Mouse (Mus musculus) T-helper 2 cell (primary cell): ENCODE results near the gene Nr1d2.
"Not testable (repeated sequence)": the region's sequence is repeated elsewhere in the genome, so short reads cannot be mapped to it uniquely, and the experiment has no call there.

Source experiments
- in situ Hi-C: fragments of 300-600 bp; cut with MboI, MseI; formaldehyde crosslinking; loops from one replicate; pipeline ENCODE4 v1.15.1; 2025; ENCODE audit warnings: high pct_unique_total_duplicates

Nr1d2 gene

DNA sequence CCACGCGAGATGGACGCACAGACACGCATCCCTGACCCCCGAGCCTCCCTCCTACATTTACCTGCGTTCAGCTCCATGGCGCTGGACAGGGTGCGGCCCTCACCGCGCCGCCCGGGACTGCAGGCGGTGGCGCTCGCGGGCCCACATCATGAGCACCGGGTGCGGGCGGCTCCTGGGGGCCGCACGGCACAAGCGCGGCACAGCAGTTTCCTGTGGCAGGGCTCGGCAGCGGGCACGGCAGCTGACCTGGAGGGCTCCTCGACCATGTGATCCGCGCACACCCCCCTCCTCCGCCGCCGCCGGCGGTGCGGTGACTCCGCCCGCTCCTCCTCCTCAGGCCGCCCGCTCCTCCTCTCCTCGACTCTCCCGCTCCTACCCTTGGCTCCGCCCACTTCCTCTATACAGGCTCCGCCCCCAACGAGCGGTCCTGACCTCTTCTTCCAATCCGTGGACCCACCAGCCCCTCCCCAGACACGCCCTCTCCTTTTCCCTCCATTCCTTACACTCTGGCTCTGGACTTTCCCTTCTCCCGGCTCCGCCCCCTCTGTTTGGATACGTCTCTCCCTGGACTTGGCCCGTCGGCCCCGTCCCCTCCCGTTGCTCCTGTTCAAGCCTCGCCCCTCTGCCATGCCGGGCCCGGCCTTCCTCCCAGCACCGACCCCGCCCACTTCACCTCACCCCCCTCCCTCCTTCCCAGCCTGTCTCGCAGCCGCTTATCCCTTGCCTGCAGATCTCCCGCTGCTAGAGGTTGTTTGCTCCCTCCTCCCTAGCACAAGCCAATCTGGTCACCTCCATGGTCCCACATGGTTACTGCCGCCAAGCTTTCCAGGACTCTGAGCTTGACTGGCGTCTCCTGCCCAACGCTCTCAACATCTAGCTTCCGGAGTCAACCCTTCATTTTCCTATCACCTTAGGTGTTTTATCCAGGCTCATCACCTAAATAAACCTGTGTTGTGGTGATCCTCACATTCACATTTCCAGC is at the start of gene Nr1d2:
Gene Nr1d2 (minus strand): TSS at position 378 of the 982 bp plus-strand sequence.
- in situ Hi-C loops, result no loop called here

DNA sequence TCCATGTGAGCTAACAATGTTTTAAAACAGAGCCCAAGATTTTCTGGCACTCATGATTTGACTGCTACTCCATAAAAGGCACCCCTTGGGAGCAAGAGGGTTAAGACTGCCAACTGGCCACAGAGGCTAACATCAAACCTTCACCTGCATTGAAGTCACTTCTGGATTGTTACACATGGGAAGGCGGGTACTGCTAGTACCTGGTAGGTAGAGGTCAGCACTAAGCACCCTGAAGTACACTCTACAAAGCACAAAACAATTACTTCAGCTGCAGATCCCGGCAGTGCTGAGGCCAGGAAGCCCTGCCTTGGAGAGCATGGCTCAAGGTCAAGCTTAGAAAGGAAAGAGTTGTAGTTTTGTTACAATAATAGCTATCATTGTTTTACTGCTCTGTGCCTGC is 48.5 kb upstream of the Nr1d2 start:
- in situ Hi-C loops, result loop anchor here (5.0 kb wide), 1 partner anchor 35 kb away; no protein-coding TSS in a partner anchor

DNA sequence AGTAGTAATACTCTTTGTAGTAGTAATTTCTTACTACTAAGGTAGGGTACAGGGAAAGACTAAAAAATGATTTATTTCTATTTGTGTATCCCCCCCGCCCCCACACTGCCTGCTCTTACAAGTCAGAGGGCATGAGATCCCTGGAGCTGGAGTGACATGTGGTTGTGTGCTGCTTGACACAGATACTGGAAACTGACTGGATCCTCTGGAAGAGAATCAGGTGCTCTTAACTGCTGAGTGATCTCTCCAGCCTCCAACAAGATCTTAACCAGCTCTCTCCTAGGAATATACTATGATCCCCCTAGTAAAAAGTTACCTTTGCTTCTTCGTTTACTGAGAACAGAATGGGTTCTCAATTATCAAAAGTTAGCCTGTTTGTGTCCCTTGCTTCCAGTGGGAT is 47.5 kb upstream of the Nr1d2 start:
- in situ Hi-C loops, result loop anchor here (5.0 kb wide), 1 partner anchor 36 kb away; no protein-coding TSS in a partner anchor

DNA sequence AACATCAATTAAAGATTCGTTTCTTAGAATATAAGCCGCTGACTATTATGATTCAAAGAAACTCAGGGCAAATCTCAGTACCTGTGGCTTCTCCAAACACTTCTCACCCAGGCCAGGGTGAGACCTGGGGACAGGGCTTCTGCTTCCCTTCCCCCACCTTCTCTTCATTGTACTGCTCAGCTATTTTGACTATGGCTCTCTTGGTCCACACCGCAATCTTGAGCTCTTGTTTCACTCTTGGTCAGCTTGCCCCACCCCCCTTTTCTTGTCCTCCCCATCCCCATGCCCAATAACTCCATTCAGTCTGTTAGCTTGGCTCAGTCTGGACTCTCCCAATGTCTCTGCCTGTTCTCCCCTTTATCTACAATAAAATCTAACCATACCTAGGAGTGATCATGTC is 46.5 kb upstream of the Nr1d2 start:
- in situ Hi-C loops, result loop anchor here (5.0 kb wide), 1 partner anchor 37 kb away; no protein-coding TSS in a partner anchor

DNA sequence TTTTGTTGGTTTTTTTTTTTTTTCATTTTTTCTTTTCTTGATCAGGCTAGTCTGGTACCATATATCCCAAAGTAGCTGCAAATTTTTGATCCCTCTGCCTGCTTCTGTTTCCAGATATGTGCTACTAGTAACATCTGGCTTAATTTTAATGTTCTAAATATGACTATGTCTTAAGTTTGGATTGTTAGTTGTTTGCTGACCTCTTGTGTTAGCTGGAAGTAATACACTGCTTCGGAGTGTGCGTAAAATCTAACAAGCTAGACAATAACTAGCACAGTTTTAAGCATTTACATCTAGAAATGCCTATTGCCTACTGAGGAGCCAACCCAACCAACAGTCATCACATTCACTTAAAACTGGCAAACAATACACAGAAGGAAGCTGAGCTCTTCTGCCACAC is 45.7 kb upstream of the Nr1d2 start:
- in situ Hi-C loops, result no loop called here

DNA sequence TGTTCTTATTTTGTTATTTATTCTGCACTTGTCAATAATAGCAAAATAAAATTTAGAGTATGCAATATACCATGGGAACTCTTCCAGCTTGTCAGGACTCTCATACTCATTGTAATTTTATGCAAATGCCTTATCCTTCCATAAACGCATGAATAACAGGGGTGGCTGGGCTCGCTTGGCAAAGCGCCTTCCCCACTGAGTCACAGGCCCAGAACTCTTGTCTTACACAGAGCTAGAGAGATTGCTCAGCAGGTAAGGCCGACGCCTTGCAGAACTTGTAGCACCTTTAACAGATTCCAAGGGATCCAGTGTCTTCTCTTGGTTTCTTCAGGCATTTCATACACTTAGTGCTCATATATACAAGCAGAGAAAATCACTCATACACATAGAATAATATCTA is 41.4 kb upstream of the Nr1d2 start:
- in situ Hi-C loops, result no loop called here

DNA sequence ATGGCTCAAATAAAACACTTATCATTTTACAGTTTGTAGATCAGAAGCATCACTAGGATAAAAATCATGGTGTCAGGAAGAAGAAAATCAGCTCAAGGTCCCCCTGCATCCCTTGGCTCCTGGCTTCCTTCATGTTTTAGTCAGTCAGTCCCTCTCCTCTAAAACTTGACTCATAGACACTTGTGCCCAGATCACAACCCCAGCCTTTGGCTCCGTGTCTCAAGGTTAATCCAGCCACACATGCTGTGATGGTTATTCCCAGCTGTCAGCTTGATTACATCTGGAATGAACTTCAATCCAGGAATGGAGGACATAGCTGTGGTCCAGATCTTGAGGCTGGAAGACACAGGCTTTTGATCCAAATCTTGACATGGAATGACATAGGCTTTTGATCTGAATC is 35.6 kb upstream of the Nr1d2 start:
- in situ Hi-C loops, result no loop called here

DNA sequence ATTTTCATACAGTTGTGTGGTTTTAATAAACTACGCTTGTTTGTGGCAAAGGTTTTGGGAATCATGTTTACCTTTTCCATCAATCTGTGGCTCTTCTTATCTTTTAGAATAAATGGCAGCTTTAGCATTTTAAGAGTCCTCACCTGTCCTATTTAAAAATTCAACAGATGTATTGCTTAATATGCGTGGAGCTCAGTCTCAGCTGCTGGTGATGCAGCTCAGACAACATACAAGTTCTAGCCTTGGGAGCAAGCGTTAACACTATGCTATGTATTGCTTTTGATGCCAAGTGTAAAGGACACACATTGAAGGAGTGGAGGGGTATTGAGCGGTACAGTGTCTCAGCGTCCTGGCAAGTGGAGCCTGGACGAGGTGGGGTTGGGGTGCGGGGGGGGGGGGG is 32.7 kb upstream of the Nr1d2 start:
- in situ Hi-C loops, result no loop called here

DNA sequence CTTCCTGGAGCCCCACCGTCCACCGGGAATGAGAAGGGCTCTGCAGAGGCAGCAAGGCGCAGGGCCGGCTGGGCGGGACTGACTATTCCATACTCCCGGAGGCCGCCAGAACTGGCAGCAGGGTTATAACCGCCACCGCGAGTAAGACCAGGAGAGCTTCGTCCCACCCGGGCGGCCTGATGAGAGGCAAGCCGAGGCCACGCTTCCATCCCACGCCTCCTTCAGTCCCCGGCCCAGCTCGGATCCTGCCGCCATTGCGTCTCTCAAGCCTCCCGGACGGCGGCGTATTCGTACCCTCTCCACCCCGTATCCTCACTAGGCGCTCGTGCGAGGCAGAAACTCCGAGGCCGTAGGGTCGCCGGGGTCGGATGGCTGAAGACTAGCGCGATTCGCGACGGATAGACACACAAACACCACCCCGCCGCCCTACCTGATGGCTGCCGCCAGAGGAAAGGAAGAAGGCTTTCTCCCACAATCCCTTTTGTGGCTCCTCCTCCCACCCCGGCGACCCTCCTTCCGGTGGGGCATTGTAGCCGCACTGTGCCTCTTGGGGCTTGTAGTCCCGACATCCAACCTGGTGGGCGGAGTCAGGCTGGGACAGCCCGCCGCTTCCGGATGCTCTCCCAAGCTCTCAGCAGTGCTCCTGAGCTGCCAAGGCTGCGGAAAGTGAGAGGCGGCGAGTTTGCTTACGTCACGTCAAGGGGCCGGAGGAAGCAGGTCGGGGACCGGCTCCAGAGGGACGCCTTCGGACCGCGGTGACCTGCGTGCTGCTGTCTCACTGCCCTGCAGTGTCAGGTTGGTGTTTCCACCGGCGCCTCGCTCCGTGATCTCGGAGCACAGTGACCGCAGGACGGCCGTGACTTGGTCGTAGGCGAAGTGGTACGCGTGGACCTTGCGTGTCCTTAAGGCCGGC is 31.9 kb upstream of the Nr1d2 start, which contains the start of the genes Nkiras1 and Rpl15:
Gene Nkiras1 (plus strand): TSS at position 608 of the 913 bp plus-strand sequence.
Gene Rpl15 (minus strand): TSS at position 863 of the 913 bp plus-strand sequence.
- in situ Hi-C loops, result no loop called here

DNA sequence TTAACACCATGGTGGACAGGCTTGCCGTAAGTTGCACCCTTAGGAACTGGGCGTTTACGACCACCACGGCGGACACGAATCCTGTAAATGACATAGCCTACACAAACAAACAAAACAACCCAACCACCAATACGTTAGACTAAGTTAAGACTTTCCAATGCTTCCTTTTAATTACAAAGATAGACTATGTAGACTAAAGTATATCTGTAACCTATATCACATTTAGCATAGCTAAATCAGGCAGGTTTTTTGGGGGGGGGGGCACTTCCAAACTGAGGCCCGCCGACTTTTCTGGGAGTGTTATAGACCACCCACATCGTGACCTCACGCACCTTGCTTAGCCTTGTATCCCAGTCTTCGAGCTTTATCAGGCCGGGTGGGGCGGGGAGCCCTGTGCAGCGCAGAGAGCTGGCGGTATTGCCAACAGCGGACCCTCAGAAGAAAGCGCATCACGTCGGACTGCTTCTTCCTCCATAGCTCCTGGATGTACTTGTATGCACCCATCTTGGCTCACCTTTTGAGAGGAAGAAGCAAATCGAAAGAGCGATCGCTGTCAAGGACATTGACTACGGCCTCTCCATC is 31.1 kb upstream of the Nr1d2 start:
- in situ Hi-C loops, result not testable (repeated sequence)

DNA sequence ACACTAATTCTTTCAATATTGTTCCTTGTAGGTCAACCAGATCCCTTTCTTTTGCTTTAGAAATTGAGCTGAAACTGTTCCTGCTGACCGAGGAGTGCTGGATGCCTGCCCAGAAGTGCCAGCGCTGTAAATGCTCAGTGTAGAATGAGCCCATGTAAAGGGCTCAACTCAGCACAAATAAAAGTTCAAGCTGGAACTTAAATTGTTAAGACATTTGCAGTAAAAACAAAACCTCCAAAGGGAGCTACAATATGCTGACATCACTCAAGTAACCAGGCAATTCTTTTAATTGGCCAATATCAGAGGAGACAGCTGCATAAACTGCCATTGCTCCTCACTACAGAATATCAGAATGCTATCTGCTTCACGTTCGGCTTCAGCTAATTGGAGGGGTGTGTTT is 24.5 kb upstream of the Nr1d2 start:
- in situ Hi-C loops, result no loop called here

DNA sequence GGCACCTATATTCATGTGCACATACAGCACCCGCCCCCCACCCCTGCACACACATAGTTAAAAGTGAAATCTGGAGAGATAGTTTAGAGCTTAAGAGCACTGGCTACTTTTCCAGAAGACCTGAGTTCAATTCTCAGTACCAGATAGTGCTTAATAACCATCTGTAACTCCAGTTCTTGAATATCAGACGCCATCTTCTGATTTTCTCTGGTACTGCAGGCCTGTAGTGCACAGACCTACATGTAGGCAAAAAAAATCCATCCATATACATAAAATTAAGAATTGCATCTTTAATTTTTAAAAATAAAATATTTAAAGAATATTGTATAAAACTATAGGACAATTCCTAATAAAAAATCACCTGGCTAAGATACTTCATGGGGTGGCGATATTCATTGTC is 22.3 kb upstream of the Nr1d2 start:
- in situ Hi-C loops, result no loop called here

DNA sequence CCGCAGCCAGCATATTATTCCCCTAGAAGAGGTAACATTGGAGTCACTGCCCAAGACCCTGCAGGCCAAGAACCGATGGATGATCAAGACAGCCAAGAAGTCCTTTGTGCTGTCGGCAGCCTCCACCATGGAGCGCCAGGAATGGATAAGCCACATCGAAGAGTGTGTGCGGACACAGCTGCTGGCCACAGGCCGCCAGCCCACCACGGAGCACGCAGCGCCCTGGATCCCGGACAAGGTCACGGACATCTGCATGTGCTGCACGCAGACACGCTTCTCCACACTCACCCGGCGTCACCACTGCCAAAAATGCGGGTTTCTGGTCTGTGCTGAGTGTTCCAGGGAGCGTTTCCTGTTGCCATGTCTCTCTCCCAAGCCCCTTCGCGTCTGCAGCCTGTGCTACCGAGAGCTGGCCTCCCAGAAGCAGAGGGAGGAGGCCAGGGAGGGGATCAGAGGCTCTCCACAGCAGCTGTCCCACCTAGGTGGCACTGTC is 3.8 kb upstream of the Nr1d2 start:
- in situ Hi-C loops, result no loop called here

DNA sequence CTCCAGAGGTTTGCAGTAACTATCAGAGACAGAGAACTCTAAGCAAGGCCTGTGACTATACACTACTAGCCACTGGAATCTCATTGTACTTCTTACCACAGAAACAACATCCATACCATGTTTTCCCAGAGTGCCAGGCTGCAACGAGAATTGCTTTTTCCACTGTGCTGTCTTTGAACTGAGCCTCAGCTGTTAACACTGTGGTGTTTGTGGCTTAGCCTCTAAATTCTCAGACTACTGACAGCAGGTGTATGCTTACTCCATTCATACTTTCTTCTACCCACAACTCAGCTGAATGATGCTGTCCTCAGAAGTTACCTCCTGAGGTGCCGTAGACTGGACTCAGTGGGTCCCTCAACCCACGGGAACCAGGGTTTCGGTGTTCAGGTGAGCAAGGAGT is 2.9 kb upstream of the Nr1d2 start:
- in situ Hi-C loops, result no loop called here

DNA sequence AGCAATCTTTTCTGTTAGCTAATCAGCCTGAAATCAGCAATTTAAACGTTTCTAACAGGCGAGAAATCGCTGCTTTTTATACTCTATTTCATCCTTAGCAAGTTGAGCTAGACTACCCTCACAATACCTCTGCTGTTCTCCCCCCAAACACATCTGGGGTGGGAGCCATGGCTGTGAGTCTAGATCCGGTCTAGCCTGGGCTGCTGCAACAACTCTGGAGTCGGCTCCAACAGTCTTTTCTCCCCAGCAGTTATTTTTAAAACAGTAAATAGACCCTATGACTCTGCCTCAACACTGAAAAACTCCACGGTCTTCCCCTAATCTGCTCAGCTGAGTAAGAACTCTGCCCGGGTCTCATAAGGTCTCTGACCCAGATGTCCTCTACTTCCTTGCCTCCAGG is 1.2 kb upstream of the Nr1d2 start:
- in situ Hi-C loops, result no loop called here

DNA sequence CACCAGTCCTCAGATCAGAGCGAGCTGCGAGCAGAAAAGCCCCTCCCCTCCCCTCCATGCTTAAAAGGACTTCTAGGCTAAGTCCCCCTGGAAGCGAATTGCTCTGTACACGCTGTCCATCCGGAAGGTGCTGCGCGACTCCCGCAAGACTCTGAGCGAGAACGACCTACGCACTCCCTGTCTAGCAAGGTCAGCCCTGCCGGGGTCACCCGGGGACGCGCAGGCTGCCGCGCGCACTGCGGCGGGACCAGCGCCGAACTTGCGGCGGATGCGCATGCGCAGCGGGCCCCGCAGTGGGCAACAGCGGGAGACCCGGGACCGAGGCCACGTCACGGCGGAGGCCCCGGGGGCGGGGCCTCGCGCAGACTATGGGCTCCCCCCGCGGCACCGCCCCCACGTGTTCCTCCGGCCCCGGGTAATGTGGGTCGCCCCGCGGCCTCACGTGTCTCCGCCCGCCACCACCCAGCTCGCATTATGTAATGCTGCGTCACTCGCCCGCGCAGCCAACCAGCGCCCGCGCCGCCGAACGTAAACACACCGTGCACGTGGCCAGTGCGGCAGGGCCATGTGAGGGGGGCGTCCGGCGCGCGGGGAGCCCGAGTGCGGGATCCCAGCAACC is 687 bp downstream of the Nr1d2 start:
- in situ Hi-C loops, result no loop called here

DNA sequence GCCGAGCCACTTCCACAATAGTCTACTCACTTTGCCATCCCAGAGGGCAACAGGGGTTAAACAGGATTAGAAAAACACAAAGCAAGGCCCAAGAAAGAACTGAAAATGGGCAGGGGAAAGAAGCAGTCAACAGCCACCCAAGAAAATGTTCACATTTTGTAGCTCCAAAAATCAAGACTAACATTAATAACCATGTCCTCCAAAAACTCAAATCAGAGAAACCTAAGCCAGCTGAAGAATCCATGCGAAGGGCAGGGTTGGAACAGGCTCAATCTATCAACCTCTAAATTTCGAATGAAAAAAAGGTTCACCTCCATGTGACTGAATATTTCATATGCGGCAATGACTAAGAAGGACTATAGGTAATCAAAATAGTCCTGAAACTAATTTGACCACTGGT is 1.5 kb downstream of the Nr1d2 start:
- in situ Hi-C loops, result no loop called here

DNA sequence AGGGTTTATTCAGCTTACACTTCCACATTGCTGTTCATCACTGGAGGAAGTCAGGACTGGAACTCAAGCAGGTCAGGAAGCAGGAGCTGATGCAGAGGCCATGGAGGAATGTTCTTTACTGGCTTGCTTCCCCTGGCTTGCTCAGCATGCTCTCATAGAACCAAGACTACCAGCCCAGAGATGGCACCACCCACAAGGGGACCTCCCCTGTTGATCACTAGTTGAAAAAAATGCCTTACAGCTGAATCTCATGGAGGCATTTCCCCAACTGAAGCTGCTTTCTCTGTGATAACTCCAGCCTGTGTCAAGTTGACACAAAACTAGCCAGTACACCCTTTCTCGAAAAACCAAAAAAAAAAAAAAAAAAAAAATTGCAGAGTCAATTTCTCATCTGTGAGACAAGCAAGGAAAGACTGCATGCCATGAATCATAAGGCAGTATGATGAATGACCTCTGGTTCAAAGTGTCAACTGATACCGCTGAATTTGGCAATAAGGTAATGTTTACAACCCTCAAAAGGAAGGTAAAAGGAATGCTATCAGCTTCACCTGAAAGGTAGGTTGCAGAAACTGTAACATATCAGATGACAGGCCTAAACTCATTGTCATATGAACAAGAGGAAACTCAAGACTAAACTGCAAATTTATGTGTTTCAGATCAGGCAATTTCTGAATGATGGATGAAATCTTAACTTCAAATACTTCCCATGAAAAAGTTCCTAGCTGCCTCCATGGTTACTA is 2.3 kb downstream of the Nr1d2 start:
- in situ Hi-C loops, result not testable (repeated sequence)

DNA sequence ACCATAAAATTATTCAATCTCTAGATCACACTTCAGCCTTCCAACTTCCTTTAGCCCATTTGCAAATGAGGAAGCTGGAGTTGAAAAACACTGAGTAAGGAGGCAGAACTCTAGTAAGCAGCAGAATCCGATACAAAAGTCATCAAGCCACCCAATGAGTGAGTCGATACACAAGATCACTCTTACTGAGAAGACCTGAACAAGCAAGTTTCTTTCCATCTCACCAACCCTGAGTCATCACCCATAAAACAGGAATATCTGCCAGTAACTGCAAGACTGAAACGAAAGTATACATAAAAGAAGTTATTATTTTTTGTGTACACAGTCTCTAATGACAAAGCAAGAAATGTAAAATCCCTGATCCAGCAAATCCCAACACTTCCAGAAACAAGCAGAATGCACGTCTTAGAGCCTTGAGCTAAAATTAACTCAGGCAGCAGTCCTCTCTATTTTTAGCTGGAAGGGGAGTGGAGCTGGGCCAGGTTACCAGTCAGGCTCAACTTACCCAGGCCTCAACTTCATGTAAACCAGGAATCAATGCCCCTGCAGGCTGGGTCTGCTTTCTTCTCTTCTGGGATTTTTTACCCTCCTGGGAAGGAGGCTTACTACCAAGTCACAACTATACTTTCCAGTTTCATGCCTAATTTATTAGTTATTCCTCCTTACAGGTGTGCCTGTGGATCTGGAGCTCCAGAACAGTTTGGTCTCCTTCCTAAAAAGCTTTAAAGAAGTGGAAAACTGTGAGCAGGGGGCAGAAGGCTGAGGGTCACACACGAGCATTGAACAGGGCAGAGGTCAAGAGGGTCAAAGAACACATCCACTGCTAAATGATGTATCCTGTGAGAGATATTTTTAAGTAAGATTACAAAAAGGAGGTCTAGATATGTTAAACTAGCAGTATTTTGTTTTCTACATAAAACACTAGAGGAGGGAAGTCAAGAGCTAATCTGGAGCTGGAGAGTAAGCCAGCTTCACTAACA is 4.7 kb downstream of the Nr1d2 start:
- in situ Hi-C loops, result no loop called here
